Mouse (Mus musculus) E14TG2a.4 (cell line): ENCODE data around the gene Kif26b.

Source experiments
- CTCF ChIP-seq: conservative IDR thresholded peaks from 2 replicates; pipeline ENCODE4 v1.5.1; 2014; ENCODE audit warnings: low read length
- NANOG ChIP-seq: IDR thresholded peaks from 2 replicates; pipeline ENCODE4 v1.6.1; 2014; ENCODE audit warnings: borderline replicate concordance, low read length, mixed read lengths

DNA sequence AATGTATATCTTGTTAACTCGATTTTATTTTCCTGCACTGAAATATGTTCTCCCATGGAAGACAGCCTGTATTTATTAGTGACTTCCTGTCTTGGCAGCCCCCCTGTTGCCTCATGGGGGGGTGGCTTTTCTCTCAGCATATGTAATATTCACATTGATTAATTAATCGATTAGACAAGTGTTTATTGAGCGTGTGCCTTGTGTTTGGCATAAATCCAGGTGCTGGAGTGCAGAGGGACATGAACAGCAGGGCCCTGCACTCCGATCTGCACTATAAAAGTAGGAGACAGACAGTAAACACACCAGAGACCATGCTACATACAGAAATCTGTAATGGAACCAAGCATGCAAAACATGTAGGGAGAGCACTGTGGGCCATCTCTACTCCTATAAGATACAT, 236.0 kb downstream of the Kif26b start:
- TF ChIP-seq CTCF, result no peak
- TF ChIP-seq NANOG, result no peak
